Mouse (Mus musculus): ENCODE data around the gene Isyna1.

DNA sequence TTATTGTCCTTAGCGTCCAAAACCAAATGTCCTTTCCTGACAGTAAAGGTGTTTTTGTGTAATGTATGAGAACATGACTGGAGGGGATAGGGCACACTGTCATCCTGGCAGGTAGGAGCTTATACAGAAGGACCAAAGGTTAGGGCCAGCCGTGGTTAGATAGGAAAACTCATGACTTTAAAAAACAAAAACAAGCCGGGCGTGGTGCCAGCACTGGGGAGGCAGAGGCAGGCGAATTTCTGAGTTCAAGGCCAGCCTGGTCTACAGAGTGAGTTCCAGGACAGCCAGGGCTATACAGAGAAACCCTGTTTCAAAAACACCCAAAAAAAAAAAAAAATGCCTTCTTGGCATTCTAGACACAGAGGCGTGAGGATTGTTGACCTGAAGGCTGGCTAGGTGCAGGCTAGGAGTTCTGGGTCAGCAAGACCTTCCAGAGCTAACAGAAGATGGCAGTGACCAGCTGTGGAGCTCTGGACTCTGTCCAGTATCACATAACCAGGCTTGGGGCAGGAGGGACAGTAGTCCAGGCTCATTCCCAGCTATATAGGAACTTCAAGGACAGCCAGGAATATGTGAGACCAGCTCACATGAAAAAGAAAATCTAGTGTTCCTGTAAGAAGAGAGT lies 30.3 kb upstream of the Isyna1 start:
- TF ChIP-seq POLR2A (IDR thresholded peaks at IDR 0.05; ENCODE audit: insufficient read depth, low read length) (no peak), CTCF (IDR thresholded peaks at IDR 0.05; ENCODE audit: low read depth, low read length) (no peak)
